Mouse (Mus musculus): Measurements from ENCODE around the gene Zbtb12. TPM values are rescaled to one million over a fixed set of nuclear protein-coding genes. Genes with fewer than 3 reads are reported as not detected.

Zbtb12 gene
- total and polyA plus RNA-seq, 3 experiments: 7.6 to 24.3 TPM; not detected in 1

DNA sequence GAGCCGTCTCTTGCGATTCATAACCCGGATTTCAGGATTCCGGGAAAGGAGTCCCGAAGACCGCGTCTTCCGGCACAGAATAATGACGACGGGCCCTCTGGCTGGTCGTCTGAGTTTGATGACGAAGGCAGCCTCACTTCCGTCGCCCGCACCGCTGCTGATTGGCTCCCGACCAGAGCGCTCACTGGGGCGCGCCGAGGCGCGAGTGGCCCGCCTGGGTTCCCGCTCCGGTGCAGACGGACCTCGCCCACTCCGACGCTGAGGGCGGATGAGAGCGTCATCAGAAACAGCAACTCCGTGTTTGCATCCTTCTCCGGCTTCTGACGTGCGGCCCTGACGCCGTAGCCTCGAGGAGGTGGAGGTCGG is 42.4 kb upstream of the Zbtb12 start, which contains the start of the genes Stk19 and Dxo:
Gene Stk19, minus strand, starts transcription at position 90 of the 366 bp plus-strand sequence.
Gene Dxo, plus strand, starts transcription at position 164 of the 366 bp plus-strand sequence.
- Histone ChIP-seq H3K79me2 (ENCODE audit: control insufficient read depth, insufficient read depth, low read length, poor library complexity) (peaks cover 7% of the 10 kb centered on the region), H3K9me3 (replicated peaks; ENCODE audit: insufficient read depth, low read length) (no peaks in the 10 kb centered on the region), H3K9ac (ENCODE audit: control insufficient read depth, low read depth, low read length, poor library complexity, severe bottlenecking) (peak within 1 kb of the TSS; percentile 87), H3K36me3 (ENCODE audit: control insufficient read depth in 1 of 2, insufficient read depth in 2 of 2, low read length in 2 of 2) (no peaks in the 10 kb centered on the region; a peak in 2 of 4 replicates), H3K4me3 (ENCODE audit: control insufficient read depth in 1 of 2, insufficient read depth in 1 of 2, low read depth in 2 of 2, low read length in 2 of 2) (peak within 1 kb of the TSS; percentile 91 to 96), H3K27ac (ENCODE audit: control insufficient read depth, low read depth, low read length) (peak within 1 kb of the TSS; percentile 51), H3K4me1 (ENCODE audit: control insufficient read depth in 1 of 2, insufficient read depth in 2 of 2, low read length in 2 of 2) (peaks cover 0 to 8% of the 10 kb centered on the region in 2 experiments; a peak in 2 of 4 replicates), H3K27me3 (ENCODE audit: control insufficient read depth in 1 of 2, insufficient read depth in 2 of 2, low read length in 2 of 2) (no peaks in the 10 kb centered on the region)
- TF ChIP-seq TCF12 (IDR thresholded peaks at IDR 0.05; ENCODE audit: low read depth, low read length) (peak; percentile 47), ZMIZ1 (IDR thresholded peaks at IDR 0.05; ENCODE audit: low read depth, low read length) (peak; percentile 79), MAZ (IDR thresholded peaks at IDR 0.05; ENCODE audit: low read depth, low read length) (peak; percentile 90), ZC3H11A (IDR thresholded peaks at IDR 0.05; ENCODE audit: low read depth, low read length) (peak; percentile 34; the same call in 1 of the 2 replicates), SIN3A (IDR thresholded peaks at IDR 0.05; ENCODE audit: low read length) (peak; percentile 100), ETS1 (IDR thresholded peaks at IDR 0.05; ENCODE audit: low read depth, low read length) (peak; percentile 45), MAX (IDR thresholded peaks at IDR 0.05; ENCODE audit: low read length) (peak; percentile 54; the same call in 1 of the 2 replicates), MEF2A (IDR thresholded peaks at IDR 0.05; ENCODE audit: extremely low read depth, insufficient replicate concordance, low read depth, low read length, poor library complexity, severe bottlenecking) (no peak), KAT2A (conservative IDR thresholded peaks at IDR 0.05; ENCODE audit: low read depth, low read length) (peak; percentile 83; the same call in 1 of the 2 replicates), E2F4 (IDR thresholded peaks at IDR 0.05; ENCODE audit: borderline replicate concordance, low read depth, low read length) (peak; percentile 89; the same call in 1 of the 2 replicates), USF2 (IDR thresholded peaks at IDR 0.05; ENCODE audit: borderline replicate concordance in 1 of 2, insufficient read depth in 1 of 2, low read depth in 1 of 2, low read length in 2 of 2) (no peak), USF1 (IDR thresholded peaks at IDR 0.05; ENCODE audit: low read depth, low read length) (0 out of 2 replicates have a peak, but pooled peaks have one; percentile 9), MYC (IDR thresholded peaks at IDR 0.05; ENCODE audit: low read depth, low read length) (peak; percentile 57; the same call in 1 of the 2 replicates), TAL1 (IDR thresholded peaks at IDR 0.05; ENCODE audit: low read length) (no peak), MXI1 (IDR thresholded peaks at IDR 0.05; ENCODE audit: low read depth, low read length) (peak; percentile 90), POLR2A (IDR thresholded peaks at IDR 0.05; ENCODE audit: control insufficient read depth in 1 of 2, insufficient read depth in 1 of 2, low read depth in 1 of 2, low read length in 2 of 2, poor library complexity in 1 of 2) (peak; percentile 87), POLR2AphosphoS2 (IDR thresholded peaks at IDR 0.05; ENCODE audit: low read length) (peak; percentile 87), CTCF (IDR thresholded peaks at IDR 0.05 in 2 of 3, conservative IDR thresholded peaks at IDR 0.05 in 1 of 3; ENCODE audit: control insufficient read depth in 1 of 3, insufficient read depth in 1 of 3, low read depth in 2 of 3, low read length in 3 of 3, poor library complexity in 1 of 3, severe bottlenecking in 1 of 3) (no peak), HCFC1 (IDR thresholded peaks at IDR 0.05; ENCODE audit: low read depth, low read length) (peak; percentile 97), NRF1 (IDR thresholded peaks at IDR 0.05; ENCODE audit: insufficient read depth, low read depth, low read length, poor library complexity, severe bottlenecking) (peak; percentile 36; the same call in 1 of the 2 replicates), GABPA (IDR thresholded peaks at IDR 0.05; ENCODE audit: low read depth, low read length) (0 out of 2 replicates have a peak, but pooled peaks have one; percentile 46), TBP (IDR thresholded peaks at IDR 0.05; ENCODE audit: low read depth, low read length) (peak; percentile 48; the same call in 1 of the 2 replicates), CHD1 (IDR thresholded peaks at IDR 0.05; ENCODE audit: low read depth, low read length) (no peak), ELF1 (IDR thresholded peaks at IDR 0.05; ENCODE audit: low read depth, low read length) (peak; percentile 99), NELFE (IDR thresholded peaks at IDR 0.05; ENCODE audit: low read depth, low read length) (peak; percentile 74), BHLHE40 (IDR thresholded peaks at IDR 0.05; ENCODE audit: borderline replicate concordance, low read depth, low read length) (no peak), SMC3 (IDR thresholded peaks at IDR 0.05; ENCODE audit: low read depth, low read length) (no peak)
- peak; percentile 97 for DNase-seq (ENCODE audit: low read depth, low spot score)
